Mouse (Mus musculus) retina, postnatal 7 days (tissue): ENCODE results near the gene Sorcs3.

ENCODE experiments used
- DNase-seq: peaks from one replicate; pipeline ENCODE4 v3.0.0-alpha.2; 2012; ENCODE audit warnings: low read depth, low spot score

Gene Sorcs3

DNA sequence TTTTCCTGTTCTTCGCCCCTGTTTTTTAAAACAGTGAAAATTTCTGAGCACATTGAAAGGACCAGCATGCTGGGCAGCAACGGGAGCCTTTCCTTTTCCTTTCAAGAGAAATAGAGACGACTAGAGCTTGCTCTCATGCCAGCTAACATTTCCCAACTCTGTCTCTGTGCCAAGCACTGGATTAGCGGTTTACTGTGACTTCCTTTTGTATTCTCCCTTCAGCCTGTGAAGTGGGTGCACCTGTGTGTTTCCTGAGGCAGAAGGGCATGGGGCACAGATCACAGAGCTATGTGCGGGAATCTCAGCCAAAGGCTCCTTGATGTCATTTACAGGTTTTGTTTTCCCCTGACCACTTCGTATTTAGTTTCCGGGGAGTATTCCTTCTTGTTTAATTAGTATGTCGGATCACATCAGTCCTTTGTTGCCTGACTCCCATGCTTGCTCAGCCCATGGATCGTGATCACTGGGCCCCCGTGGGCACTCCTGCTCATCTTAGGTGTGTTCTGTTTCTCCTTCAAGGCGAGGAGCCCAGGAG lies 172.2 kb downstream of the Sorcs3 start:
- no peak for DNase-seq

DNA sequence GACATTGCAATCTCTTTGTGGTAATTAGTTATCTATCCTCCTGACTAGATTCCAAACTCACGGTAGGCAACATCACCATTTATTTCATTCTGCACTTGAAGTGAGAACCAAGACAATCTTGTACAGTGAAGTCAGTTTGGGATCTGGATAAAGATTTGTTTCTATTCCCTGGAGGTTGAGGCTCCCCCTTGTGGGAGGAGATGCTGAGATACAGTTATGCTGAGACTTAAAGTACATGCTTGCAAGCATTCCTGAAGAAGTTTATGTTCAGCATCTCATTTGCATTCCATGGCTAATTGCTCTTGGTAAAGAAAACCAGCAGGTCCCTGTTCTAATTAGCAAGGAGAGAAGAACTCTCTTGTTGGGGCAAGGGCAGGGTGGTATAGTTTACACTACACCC lies 185.7 kb downstream of the Sorcs3 start:
- DNase-seq: no peak

DNA sequence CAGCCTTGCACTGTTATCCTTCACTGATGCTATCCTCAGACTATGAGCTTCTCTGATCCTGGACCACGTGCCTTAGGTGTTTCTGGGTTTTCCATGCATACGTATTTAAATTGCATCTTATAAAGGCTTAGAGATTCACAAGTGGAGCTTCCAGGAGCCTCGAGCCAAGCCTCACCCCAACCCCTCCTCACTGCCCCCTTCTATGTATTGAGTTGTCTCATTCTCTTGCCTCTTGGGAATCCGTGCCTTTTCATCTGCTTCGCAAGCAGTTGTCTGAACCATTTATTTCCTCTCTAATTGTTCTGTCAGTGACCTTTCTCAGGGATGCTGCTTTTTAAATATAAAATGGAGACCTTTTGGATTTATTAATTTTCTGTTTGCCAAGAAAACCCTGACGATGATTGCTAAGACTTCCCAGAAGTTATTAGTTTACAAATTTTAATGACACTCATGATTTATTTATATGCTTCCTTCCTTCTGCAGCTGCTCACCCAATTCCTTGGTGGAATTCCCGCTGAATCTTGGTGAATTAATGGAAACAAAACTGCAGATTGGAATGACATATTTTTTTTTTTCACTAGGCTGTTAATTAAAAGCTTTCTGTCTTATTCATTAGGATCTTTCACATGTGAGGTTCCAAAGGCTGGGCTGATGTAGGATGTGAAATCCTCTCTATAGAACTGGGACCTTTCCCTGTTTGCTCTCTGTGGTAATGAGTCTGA lies 199.1 kb downstream of the Sorcs3 start:
- DNase-seq: no peak

DNA sequence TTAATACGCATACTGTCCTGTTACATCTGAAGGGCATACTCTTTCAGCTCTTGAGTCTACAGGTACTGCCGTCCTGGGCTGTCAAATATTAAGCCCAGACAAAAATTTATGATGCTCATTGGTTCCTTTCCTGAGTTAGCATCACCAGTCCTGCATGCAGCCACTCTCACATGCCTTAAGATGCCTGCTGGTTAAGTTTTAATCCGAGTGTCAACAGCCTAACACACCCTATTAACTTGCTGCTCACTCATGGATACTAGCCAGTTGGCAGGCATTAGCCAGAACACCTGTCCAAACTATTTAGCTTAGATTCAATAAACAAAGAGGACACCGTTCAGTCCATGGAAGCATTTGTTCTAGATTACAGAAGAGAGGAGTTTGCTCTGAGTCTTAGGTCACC lies 202.4 kb downstream of the Sorcs3 start:
- no peak for DNase-seq

DNA sequence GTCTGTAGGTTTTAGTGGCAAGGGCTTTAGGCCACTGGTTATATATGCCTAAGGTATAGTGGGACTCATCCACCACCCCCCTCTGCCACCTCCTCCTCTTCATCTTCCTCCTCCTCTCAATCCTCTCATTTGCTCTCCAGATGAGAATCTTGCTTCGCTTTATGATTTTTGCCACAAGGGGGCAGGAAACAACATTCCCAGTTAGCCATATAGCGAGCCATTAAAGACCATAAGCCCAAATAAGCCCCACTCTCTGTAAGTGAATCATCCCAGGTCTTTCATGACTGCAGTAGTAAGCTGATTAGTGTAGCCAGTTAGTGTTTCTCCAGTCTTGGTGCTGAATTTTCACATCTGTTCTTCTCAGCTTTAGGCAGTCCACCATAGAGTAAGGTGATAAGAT lies 205.5 kb downstream of the Sorcs3 start:
- peak; percentile 39 for DNase-seq

DNA sequence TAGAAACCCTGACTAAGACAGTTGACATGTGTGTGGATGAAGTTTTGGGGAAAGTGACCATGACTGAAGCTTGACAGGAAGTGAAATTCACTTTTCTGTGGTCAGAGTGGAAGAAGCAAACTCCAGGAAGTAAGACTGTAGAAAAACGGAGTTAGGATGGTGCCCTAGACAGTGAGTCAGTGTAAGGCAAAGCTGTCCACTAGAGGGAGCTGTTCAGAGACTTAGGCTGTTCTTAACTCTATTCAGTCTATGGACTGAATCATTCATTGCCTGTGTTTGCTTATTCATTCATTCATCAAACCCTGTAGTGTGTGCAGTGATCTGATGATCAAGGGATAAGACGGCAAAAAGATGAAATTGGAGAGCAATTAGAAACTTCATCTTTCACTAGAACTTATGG lies 208.0 kb downstream of the Sorcs3 start:
- no peak for DNase-seq

DNA sequence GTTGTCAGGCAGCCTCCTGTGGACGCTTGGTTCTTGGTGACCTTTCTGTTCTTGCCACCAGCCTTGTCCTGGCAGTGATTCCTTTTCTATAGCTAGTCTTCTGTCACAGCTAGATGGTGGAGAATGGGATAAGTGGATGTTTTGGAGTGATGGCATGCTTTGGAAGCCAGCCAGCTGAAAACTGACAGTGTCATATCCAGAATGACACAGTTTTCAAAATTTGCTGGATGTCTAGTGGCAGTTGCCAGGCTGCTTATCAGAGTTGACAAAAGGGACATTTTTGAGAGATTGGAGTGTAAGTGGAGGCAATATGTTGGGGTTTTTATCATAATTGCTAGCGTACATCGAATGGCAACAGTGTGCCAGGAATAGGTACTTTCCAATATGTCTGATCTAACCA lies 212.5 kb downstream of the Sorcs3 start:
- DNase-seq: no peak

DNA sequence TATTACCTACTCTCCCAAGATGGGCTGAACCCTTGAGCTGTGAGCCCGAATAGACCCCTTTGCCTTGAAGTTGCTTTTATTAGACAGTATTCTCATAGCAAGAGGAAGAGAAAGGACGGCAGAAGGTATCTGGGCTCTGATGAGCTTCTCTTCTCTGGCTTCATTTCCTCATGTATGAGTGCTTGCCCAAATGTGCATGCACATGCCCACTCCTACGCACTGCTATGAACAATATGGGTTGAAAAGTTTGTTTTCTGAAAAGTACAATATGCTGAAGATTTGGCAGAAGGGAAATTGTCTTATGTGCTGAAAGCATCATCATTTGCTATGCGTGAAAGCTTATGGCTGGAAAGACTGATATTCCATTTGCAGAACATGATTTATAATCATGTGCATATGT lies 223.4 kb downstream of the Sorcs3 start:
- DNase-seq: no peak

DNA sequence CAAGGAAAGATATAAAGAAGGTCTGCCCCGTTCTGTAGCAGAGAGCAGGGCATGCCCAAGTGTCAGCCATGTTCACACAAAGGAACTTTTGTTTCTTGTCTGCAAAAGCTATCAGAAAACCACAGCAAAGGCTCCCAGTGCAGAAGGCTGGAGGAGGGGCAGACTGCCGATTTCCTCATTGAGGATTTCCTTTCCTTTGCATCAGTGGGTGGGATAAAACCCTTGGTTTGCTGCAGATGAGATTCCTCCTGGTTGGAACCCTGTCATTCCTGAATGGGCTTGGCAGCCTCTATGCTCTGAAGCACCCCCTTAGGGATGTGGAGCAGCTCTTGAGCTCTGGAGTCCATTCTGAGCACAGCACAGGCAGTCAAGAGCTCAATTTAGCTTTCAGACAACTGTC lies 223.9 kb downstream of the Sorcs3 start:
- DNase-seq: no peak

DNA sequence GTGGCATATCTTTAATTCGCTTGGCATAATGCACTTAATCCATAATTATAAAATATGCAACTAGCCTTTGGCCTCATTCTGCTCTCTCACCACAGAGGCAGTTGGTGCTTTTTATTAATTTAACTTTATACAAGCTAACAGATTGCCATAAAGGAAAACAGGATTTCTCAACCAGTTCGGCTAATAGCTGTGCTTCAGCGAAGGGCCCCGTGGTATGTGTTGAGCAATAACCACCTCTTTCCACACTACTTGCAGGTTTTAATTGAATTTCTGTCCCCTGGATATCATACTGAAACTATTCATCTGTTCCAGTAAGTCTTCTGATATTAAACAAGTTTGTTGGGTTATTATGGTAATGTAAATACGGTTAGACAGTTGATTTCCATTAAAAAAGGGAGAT lies 224.5 kb downstream of the Sorcs3 start:
- DNase-seq: no peak

DNA sequence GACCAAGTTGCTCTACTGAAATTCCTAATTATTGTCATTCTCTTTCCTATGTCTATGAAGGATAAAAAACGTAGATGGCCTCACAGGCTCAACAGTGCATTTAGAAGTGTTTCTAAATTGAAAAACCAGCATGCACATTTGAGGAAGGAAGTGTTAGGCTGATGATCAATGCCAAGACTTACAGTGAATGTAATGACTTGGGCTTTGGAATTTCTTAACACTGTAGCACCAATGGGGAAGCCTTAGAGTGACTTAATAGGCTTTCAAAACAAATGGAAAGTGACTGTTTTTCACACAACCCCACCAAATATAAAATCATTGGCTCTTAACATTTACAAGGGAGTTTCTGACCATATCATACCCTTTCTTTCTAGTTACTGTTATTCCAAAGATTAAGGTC lies 232.6 kb downstream of the Sorcs3 start:
- DNase-seq: no peak

DNA sequence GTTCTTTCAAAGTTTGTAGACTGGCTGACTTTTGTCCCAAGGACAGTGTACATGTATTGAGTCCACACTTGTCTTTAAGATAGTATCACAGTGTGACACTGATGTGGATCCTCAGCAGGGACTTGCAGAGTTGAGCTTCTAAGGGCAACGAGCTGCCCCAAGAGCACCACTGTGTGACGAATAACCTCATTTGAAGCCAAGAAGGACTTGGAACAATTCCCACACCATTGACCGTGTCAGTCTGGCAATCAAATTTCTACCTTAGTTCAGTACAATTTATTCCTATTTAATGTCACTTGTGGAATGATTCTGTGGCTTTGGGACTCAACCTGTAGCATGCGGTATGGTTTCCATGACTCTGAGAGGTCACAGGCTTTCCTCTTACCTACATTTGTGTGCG lies 255.3 kb downstream of the Sorcs3 start:
- no peak for DNase-seq

DNA sequence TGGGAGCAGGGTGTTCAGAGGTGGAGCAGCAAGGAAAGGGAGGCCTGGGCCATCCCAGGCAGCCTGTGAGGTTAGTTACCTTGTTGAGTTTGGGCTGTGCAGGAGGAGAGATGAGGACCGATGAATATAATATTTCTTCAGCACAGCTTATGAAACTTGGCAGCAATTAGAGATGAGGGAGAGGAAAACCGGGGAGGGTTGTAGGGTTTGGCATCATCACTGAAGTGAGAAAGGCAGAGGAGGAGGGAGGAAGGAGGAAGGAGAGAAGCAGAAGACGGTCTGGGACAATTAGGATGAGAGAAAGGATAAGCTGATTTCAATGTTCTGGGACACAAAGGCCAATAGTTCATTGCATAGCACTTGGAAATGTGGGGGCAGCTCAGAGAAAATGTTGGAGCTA lies 256.6 kb downstream of the Sorcs3 start:
- no peak for DNase-seq

DNA sequence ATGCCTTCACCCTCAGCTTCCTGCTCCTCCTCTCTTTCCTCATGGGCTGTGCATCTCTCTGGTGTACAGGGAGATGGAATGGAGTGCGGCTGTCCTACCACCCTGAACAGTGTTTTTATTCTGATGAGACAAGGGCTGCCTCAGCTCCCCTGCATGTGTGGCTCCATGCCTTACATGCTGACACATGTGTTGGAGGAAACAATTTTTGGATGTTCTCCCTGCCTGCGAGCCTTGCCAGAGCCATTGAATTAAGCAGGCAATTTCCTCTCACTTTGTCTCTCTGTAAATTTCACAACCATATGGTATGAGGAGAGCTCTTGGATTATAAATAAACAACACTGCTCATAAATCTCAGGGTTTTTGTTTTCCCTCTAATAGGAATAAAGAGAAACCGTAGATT lies 257.7 kb downstream of the Sorcs3 start:
- DNase-seq: no peak

DNA sequence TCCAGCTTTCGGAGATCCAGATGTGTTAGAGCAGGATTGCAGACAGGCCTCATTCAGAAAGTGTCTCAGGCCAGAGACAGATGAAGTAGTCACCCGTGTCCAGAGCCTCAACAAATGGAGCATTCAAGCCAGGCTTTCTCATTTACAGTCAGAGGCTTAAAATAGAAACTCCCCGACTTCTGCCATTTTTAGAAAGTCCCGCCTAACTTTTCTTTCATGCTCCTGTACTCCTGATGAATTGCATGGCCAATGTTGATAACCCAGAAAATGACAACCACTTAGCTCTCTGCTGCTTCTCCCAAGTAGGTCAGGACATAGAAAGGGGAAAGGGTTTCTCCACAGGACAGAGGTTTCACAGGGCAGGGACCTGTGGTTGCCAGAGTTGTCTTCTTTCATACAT lies 261.6 kb downstream of the Sorcs3 start:
- no peak for DNase-seq

DNA sequence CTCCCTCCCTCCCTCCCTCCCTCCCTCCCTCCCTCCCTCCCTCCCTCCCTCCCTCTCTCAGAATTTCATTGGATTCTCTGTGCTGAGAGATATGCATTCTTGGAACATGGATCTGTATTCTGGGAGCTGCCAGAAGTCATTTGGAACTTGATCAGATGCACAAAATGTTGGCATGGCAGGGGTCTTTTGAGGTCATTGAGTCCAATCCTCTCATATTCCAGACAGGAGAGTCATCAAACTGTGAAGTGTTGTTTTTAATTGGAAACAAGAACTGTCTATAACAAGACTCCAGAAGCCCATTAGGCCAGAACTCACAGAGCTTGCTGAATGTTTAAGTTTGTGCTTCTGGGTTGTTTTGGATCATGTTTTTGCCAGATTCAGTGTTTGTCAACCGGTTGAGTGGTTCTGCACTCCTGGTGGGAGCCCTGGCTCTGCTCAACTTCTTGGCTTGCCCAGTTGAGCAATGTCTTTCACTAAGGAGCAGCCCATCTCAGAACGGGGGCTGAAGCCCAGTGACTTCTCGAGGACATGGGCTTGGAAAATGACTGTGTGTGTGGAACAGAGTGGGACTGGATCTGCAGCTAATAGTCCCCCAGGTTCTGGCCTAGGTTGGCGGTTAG lies 264.1 kb downstream of the Sorcs3 start:
- no peak for DNase-seq

DNA sequence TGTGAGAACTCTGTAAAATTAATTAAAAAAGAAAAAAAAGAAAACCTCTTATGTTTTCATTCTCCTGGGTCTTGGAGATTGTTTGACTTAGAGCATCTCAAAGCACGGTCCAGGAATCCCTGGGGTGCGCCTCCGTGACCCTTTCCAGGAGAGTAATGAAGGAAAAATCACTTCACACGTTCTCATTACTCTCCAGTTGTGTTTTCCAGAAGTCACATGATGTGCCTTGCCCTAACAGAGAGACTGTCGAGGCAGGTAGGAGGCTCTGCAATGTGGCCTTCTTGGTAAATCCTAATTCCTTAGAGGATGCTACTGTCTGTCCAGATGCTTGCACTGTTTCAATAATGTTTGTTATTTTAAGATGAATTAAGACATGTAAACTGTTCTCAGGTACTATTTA lies 266.1 kb downstream of the Sorcs3 start:
- no peak for DNase-seq

DNA sequence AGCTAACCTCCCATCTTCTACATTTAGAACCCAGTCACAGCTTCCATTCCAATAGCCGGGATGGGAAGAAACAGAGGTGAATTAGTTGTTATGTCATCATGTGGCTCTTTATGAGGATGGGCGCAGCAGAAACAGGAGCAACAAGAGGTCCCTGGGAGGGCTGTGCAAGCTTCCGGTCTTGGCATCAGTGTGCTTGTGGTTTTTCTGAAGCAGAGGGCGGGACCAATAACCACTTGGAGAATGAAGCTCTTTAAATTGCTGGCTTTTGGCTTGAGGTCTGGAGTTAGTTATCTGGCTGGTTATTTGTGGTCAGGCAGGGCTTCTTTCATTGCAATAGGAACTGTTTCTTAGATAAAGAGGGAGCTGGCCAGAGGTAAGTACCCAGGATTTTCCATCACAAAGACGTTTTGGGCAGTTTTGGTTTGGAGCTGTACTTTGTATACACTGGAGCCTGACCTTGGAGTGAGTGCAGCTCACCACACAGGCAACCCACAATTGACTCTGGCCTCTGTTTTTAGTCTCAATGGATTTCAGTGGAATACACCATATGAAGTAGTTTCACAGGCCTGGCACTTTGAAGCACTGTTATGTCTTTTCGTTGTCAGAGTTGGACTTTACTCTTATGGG lies 270.1 kb downstream of the Sorcs3 start:
- DNase-seq: no peak

DNA sequence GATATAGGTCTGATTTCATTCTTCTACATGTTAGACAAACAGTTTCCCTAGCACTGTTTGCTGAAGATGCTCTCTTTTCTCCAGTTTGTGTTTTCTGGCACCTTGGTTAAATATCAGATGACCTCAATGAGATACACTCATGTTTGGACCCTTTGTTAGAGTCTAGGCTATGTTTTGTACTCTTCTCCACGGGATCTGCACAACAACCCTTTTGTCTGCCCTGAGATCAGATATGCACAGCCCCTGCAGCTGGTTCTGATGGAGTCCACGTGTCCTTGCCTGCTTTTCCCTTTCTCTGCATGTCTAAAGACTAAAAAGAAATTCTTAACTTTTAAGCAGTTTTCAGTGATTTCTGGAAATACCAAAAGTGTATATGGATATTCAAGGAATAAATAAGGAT lies 273.0 kb downstream of the Sorcs3 start:
- DNase-seq: no peak

DNA sequence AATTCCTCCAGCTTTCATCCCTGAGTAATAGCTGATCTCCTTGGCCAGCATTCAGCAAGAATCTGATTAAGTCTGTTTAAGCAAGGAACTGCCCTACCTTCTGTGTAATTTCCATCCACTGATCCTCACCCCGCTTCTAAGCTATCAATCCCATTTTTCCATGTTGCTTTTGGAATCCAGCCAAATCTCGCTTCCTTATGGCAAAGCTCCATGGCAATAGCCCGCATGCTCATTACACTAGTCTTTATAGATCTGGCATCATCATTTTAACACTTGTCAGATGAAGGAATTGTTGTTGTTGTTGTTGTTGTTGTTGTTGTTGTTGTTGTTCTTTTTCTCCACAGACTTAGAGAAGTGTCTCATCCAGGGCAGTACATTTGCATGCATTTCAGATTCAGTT lies 277.1 kb downstream of the Sorcs3 start:
- no peak for DNase-seq

DNA sequence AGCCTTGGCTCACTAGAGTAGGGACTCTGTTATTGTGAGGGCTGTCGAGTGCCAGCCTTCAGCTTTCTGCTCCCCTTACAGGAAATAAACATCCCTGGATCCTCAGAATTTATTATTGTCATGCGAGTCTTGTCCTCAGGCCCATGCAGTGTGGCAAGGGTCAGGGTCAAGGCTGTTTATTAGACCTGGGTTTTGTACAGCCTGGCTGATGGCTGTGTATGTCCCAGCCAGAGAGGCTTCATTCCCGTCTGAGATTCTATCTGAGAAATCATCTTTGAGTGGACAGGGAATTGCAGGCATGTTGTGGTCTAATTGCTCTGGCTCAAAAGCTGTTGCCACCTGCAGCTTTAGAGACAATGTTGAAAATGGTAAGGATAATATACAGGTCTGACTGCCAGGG lies 285.3 kb downstream of the Sorcs3 start:
- DNase-seq: no peak

DNA sequence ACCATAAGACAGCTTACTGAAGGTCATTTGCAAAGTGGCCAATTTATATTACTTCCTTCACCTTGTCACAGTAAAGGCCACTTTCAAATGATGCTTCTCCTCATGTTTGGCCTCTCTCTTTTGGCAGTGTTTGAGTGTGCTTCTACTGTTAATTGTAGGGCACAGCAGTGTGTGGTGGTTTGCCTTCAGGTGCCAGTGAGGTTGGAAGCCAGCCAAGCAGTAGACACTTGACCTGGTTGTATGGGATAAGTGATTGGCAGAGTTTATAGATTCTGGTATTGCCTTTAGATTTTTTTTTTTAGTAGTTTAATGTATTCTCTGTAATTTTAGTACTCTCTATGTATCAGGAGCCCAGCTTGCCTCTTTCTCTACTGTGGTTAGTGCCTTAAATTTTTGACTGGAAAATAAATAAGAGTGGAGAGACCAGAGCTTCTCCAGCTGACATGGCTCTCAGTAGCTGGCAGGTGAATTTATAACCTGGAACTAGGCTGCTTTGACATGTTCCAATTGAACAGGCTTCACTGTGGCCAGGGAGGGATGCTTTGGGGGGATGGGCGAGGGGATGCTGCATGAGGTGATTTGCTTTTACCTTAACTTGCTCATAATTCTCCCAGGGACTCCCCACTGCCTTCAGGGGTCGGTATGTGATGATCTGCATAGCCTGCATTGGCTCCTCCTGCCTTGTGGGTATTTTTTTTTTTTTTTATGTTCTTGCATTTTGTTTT lies 298.2 kb downstream of the Sorcs3 start:
- DNase-seq: no peak
